Mouse (Mus musculus): ENCODE measurements around the gene Ston1. TPM values are rescaled to one million over a fixed set of nuclear protein-coding genes. Genes with fewer than 3 reads are reported as not detected.
A peak's percentile ranks its signal among the peaks of the same experiment; 100 is the strongest.

Gene Ston1
- total RNA-seq, 2 experiments from 2014 or later, result 7.5 to 10.3 TPM

DNA sequence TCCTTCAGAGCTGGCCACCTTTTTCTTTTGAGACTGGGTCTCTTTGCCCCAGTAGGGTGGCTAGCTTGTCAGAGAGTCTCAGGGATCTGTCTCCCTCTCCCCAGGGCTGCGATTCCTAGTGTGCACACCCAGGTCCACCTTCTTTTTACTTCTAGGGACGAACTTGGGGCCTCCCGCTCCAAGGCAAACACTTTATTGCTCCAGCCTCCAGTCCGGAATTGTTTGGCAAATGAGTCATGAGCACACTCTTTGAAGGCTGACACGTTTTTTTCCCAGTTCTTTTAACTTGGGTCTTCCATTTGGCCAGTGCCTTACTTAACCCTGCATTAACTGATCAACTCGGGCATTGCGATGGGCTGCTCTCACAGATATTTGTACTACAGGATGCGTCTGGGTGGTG, 14.1 kb upstream of the Ston1 start:
- no peak for DNase-seq (ENCODE audit: low spot score in 2 of 2)

- DNase-seq (ENCODE audit: low spot score in 2 of 2), result peak; percentile 37 to 68
Observed at GRCm38 (mm10) chr17:88587371-88587770, 10.1 kb upstream of the Ston1 start.

GRCm38 (mm10) chr17:88588228-88588627, 9.3 kb upstream of the Ston1 start:
- no peak for DNase-seq (ENCODE audit: low spot score in 2 of 2)

- no peak for DNase-seq (ENCODE audit: low spot score in 2 of 2)
Observed at GRCm38 (mm10) chr17:88590251-88590650, 7.2 kb upstream of the Ston1 start.

GRCm38 (mm10) chr17:88595071-88595470, 2.4 kb upstream of the Ston1 start:
- DNase-seq (ENCODE audit: low spot score in 2 of 2), result no peak

DNA sequence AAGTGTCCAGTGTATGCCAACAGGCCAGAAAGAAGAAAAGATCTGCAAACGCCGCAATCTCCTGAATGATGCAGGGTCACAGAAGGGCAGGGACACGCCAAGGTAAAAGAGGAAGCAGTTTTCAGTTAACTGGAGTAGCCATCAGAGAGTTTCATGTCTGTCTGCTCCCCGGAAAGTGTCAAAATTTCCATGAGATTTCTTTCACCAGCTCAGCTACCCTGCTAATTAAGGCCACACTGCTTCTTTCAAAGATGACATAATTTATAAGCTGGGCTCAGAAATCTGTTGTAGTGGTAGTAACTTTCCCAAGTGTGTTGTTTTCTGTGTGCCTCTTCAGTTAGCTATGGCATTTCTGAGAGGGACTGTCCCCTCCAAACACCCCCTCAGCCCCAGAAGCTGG, 1.4 kb upstream of the Ston1 start:
- DNase-seq (ENCODE audit: low spot score in 2 of 2), result no peak

DNA sequence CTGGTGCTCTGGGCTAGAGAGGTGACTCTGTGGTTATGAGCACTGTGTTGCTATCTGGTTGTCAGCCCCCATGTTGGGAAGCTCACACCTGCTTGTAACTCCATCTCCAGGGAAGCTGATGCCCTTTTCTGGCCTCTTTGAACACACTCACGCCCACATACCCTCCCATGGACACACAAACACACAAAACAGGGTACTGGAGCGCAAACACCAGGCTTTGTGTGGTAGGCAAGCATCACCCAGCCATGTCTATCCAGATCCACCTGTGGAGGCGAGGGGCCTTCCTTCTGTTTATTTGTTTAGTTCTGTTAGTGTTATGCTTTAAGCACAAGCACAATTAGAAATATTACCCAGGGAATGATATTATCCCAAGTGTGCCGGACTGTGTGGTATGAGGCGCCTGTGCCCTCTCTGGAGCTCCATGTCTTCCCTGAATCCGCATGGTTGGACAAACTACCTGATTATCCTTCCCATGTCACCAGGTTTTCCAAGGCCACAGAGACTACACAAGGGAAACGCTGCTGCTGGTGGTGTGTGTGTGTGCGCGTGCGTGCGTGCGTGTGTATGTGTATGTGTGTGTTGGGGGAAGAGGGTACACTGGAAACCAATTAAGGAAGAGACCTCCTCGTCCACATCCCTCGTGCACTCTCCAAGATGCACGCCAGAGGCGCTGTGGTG, 801 bp upstream of the Ston1 start:
- peak in 1 of 2 experiments; percentile 74 for DNase-seq (ENCODE audit: low spot score in 2 of 2)

- no peak for DNase-seq (ENCODE audit: low spot score in 2 of 2)
Observed at GRCm38 (mm10) chr17:88598056-88598420, 554 bp downstream of the Ston1 start.

- DNase-seq (ENCODE audit: low spot score in 2 of 2), result no peak
Observed at GRCm38 (mm10) chr17:88598570-88599368, 1.3 kb downstream of the Ston1 start.

- no peak for DNase-seq (ENCODE audit: low spot score in 2 of 2)
Observed at GRCm38 (mm10) chr17:88600492-88601026, 3.1 kb downstream of the Ston1 start.

- DNase-seq (ENCODE audit: low spot score in 2 of 2), result no peak
Observed at GRCm38 (mm10) chr17:88603943-88604342, 6.5 kb downstream of the Ston1 start.

GRCm38 (mm10) chr17:88606056-88606455, 8.6 kb downstream of the Ston1 start:
- DNase-seq (ENCODE audit: low spot score in 2 of 2), result no peak

DNA sequence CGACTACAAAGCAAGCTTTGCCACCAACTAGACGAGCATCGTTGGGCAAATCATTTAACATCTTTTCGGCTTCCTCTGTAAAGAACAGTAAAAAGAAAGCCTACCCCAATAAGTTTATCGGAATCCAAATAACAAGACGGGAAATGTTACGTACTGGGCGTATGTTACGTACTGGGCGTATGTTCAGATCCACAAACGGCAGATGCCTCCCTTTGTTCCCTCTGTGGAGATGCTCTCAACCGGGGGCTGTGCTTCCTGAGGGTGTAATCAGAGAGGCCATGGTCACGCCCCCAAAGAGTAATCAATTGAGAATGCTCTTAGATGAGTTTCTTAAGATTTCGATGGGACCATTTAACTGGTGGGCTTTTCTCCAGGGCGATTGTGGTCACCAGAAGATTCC, 11.9 kb downstream of the Ston1 start:
- DNase-seq (ENCODE audit: low spot score in 2 of 2), result no peak

DNA sequence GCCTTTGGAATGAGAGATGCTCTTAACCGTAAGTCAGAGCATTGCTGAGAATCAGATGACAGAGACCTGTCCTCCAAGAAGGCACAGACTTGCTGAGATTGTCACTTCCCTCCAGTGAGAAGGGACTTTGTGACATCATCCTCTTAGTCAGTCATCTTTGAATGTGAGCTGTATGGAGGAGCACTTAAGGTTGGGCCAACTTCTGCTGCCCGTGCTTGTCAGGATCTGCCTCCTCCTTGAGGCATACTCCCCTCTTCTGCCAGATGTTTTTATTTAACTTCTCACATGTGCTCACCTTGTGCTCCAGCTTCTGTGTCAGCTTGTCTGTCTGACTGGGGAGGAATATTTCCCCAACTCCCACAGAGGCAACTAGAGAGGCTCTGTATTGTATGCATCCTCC, 13.6 kb downstream of the Ston1 start:
- DNase-seq (ENCODE audit: low spot score in 2 of 2), result no peak

DNA sequence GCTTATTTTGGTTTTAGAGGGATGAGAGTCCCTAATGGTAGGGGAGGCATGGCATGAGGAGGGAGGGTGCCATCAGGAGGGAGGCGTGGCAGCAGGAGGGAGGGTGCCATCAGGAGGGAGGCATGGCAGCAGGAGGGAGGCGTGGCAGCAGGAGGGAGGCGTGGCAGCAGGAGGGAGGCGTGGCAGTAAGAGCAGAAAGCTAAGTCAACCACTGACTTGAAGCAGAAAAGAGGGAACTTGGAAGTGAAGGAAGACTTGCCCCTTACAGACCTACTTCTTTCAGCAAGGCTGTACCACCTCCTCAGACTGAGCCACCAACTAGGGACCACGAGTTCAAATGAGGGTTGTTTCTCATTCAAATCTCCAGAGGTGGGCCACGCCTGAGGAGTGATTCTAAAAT, 15.7 kb downstream of the Ston1 start:
- DNase-seq (ENCODE audit: low spot score in 2 of 2), result no peak

- DNase-seq (ENCODE audit: low spot score in 2 of 2), result no peak
Observed at GRCm38 (mm10) chr17:88613721-88614120, 16.2 kb downstream of the Ston1 start.

GRCm38 (mm10) chr17:88614234-88614633, 16.8 kb downstream of the Ston1 start:
- no peak for DNase-seq (ENCODE audit: low spot score in 2 of 2)

GRCm38 (mm10) chr17:88614733-88615132, 17.2 kb downstream of the Ston1 start:
- no peak for DNase-seq (ENCODE audit: low spot score in 2 of 2)

GRCm38 (mm10) chr17:88615492-88616155, 18.1 kb downstream of the Ston1 start:
- DNase-seq (ENCODE audit: low spot score in 2 of 2), result no peak

- DNase-seq (ENCODE audit: low spot score in 2 of 2), result no peak
Observed at GRCm38 (mm10) chr17:88620935-88621334, 23.5 kb downstream of the Ston1 start.

DNA sequence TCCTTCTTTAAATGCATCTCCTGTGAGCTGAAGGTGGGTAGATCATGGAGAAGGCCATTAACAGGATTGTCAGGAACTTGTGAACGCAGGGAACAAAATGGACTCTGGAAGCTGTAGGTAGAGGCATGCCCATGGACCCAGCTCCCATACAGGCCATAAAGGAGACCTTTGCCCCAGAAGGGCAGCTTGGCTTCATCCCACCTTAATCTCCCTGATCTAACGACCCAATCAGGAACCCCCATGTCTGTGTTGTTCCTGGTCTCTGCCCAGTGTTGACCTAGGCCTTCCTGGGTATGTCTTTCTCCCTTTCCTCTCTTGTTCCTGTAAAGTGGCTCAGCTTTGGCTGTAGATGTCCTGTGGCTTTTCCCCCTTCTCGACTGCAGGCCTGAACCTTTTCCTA, 23.9 kb downstream of the Ston1 start:
- DNase-seq (ENCODE audit: low spot score in 2 of 2), result no peak

- DNase-seq (ENCODE audit: low spot score in 2 of 2), result no peak
Observed at GRCm38 (mm10) chr17:88622711-88623110, 25.2 kb downstream of the Ston1 start.
